Mouse (Mus musculus) MEL (cell line): ENCODE measurements at regions not wholly inside any gene's neighbourhood (a gene's known extent, or its start where the extent isn't known, plus 50 kb on each side); places are given as distances from the start of the nearest gene placed in this dataset.
A peak's percentile ranks its signal among the peaks of the same experiment; 100 is the strongest.

ENCODE experiments used
- DNase-seq: peaks from one replicate; pipeline ENCODE4 v3.0.0; 2011; ENCODE audit warnings: low read depth, low spot score
- H3K27ac ChIP-seq: 2 replicates; pipeline ENCODE4 v1.5.1; 2012; ENCODE audit warnings: low read depth, mild to moderate bottlenecking, control low read depth, low read length, moderate library complexity; ENCODE audit not compliant: control insufficient read depth
- H3K27me3 ChIP-seq, 2 experiments: fragments of 150-350 bp in 1 of 2; sonication (generic) in 1 of 2; 2 replicates each; pipeline ENCODE4 v1.6.1; 2012; ENCODE audit warnings: low read length in 2 of 2, mild to moderate bottlenecking in 2 of 2, improper control_type of control experiment in 1 of 2, moderate library complexity in 1 of 2; ENCODE audit not compliant: insufficient read depth in 2 of 2, control insufficient read depth in 1 of 2
- H3K36me3 ChIP-seq, 2 experiments: 2 replicates each; pipeline ENCODE4 v1.6.1; 2012 to 2014; ENCODE audit warnings: low read length in 2 of 2, improper control_type of control experiment in 1 of 2, inconsistent platforms in 1 of 2, mild to moderate bottlenecking in 1 of 2; ENCODE audit not compliant: insufficient read depth in 2 of 2, control insufficient read depth in 1 of 2
- H3K4me1 ChIP-seq, 2 experiments: fragments of 150-350 bp in 1 of 2; sonication (generic) in 1 of 2; 2 replicates each; pipeline ENCODE4 v1.6.1; 2012; ENCODE audit warnings: low read length in 2 of 2, improper control_type of control experiment in 1 of 2, mild to moderate bottlenecking in 1 of 2; ENCODE audit not compliant: insufficient read depth in 2 of 2, control insufficient read depth in 1 of 2
- H3K4me3 ChIP-seq, 2 experiments: fragments of 150-350 bp in 1 of 2; sonication (generic) in 1 of 2; 2 replicates each; pipeline ENCODE4 v1.5.1; 2012; ENCODE audit warnings: low read depth in 2 of 2, low read length in 2 of 2, mild to moderate bottlenecking in 2 of 2, moderate library complexity in 2 of 2, control low read depth in 1 of 2, improper control_type of control experiment in 1 of 2; ENCODE audit not compliant: control insufficient read depth in 1 of 2, insufficient read depth in 1 of 2
- H3K79me2 ChIP-seq: 2 replicates; pipeline ENCODE4 v1.6.1; 2012; ENCODE audit warnings: mild to moderate bottlenecking, low read length, moderate library complexity; ENCODE audit not compliant: control insufficient read depth, poor library complexity, insufficient read depth
- H3K9ac ChIP-seq: 2 replicates; pipeline ENCODE4 v1.6.1; 2012; ENCODE audit warnings: low read depth, mild to moderate bottlenecking, control low read depth, low read length, moderate library complexity; ENCODE audit not compliant: control insufficient read depth, poor library complexity, severe bottlenecking
- H3K9me3 ChIP-seq: fragments of 150-350 bp; sonication (generic); replicated peaks from 2 replicates; pipeline ENCODE4 v1.6.1; 2012; ENCODE audit warnings: mild to moderate bottlenecking, low read length, improper control_type of control experiment, moderate library complexity; ENCODE audit not compliant: insufficient read depth
- BHLHE40 ChIP-seq: IDR thresholded peaks from 2 replicates; pipeline ENCODE4 v1.6.1; 2012; ENCODE audit warnings: low read depth, mild to moderate bottlenecking, inconsistent platforms, low read length, improper control_type of control experiment, borderline replicate concordance
- CHD2 ChIP-seq: IDR thresholded peaks from 2 replicates; pipeline ENCODE4 v1.6.1; 2011; ENCODE audit warnings: low read length, improper control_type of control experiment
- CTCF ChIP-seq, 3 experiments: IDR thresholded peaks in 2 of 3; conservative IDR thresholded peaks in 1 of 3; 2 replicates each; pipeline ENCODE4 v1.5.1; 2011 to 2012; ENCODE audit warnings: low read length in 3 of 3, low read depth in 2 of 3, mild to moderate bottlenecking in 2 of 3, improper control_type of control experiment in 1 of 3, inconsistent platforms in 1 of 3, mixed read lengths in 1 of 3, moderate library complexity in 1 of 3; ENCODE audit not compliant: control insufficient read depth in 1 of 3, insufficient read depth in 1 of 3, poor library complexity in 1 of 3, severe bottlenecking in 1 of 3
- ELF1 ChIP-seq: IDR thresholded peaks from 2 replicates; pipeline ENCODE4 v1.6.1; 2014; ENCODE audit warnings: low read depth, mild to moderate bottlenecking, inconsistent platforms, low read length, improper control_type of control experiment, moderate library complexity
- GABPA ChIP-seq: IDR thresholded peaks from 2 replicates; pipeline ENCODE4 v1.6.1; 2012; ENCODE audit warnings: low read depth, mild to moderate bottlenecking, inconsistent platforms, low read length, improper control_type of control experiment, moderate library complexity
- HCFC1 ChIP-seq: IDR thresholded peaks from 2 replicates; pipeline ENCODE4 v1.6.1; 2012; ENCODE audit warnings: low read depth, mild to moderate bottlenecking, inconsistent platforms, low read length, improper control_type of control experiment, moderate library complexity
- JUND ChIP-seq: IDR thresholded peaks from 2 replicates; pipeline ENCODE4 v1.6.1; 2011; ENCODE audit warnings: low read depth, mild to moderate bottlenecking, improper control_type of control experiment, low read length
- KAT2A ChIP-seq: conservative IDR thresholded peaks from 2 replicates; pipeline ENCODE4 v1.6.1; 2012; ENCODE audit warnings: low read depth, low read length, improper control_type of control experiment, inconsistent platforms
- MAFK ChIP-seq: IDR thresholded peaks from 2 replicates; pipeline ENCODE4 v1.6.1; 2011; ENCODE audit warnings: low read depth, mild to moderate bottlenecking, low read length, improper control_type of control experiment, borderline replicate concordance
- MAX ChIP-seq: IDR thresholded peaks from 2 replicates; pipeline ENCODE4 v1.6.1; 2011; ENCODE audit warnings: low read length, improper control_type of control experiment
- MAZ ChIP-seq: IDR thresholded peaks from 2 replicates; pipeline ENCODE4 v1.6.1; 2012; ENCODE audit warnings: low read depth, mild to moderate bottlenecking, inconsistent platforms, low read length, improper control_type of control experiment
- MEF2A ChIP-seq: IDR thresholded peaks from 2 replicates; pipeline ENCODE4 v1.6.1; 2014; ENCODE audit warnings: low read depth, mild to moderate bottlenecking, inconsistent platforms, low read length, improper control_type of control experiment; ENCODE audit not compliant: poor library complexity, insufficient replicate concordance, severe bottlenecking; ENCODE audit errors: extremely low read depth
- MXI1 ChIP-seq: IDR thresholded peaks from 2 replicates; pipeline ENCODE4 v1.6.1; 2011; ENCODE audit warnings: mild to moderate bottlenecking, low read depth, low read length, improper control_type of control experiment
- MYB ChIP-seq: IDR thresholded peaks from 2 replicates; pipeline ENCODE4 v1.6.1; 2011; ENCODE audit warnings: mild to moderate bottlenecking, low read depth, low read length, improper control_type of control experiment
- MYC ChIP-seq: IDR thresholded peaks from 2 replicates; pipeline ENCODE4 v1.6.1; 2011; ENCODE audit warnings: low read depth, mild to moderate bottlenecking, low read length, improper control_type of control experiment, moderate library complexity
- NELFE ChIP-seq: IDR thresholded peaks from 2 replicates; pipeline ENCODE4 v1.6.1; 2011; ENCODE audit warnings: low read depth, low read length, improper control_type of control experiment
- NRF1 ChIP-seq: IDR thresholded peaks from 2 replicates; pipeline ENCODE4 v1.6.1; 2014; ENCODE audit warnings: low read depth, mild to moderate bottlenecking, inconsistent platforms, low read length, improper control_type of control experiment, moderate library complexity; ENCODE audit not compliant: poor library complexity, insufficient read depth, severe bottlenecking
- POLR2A ChIP-seq, 2 experiments: IDR thresholded peaks; 2 replicates each; pipeline ENCODE4 v1.6.1; 2011 to 2012; ENCODE audit warnings: low read length in 2 of 2, mild to moderate bottlenecking in 2 of 2, control low read depth in 1 of 2, improper control_type of control experiment in 1 of 2, low read depth in 1 of 2, moderate library complexity in 1 of 2; ENCODE audit not compliant: control insufficient read depth in 1 of 2, insufficient read depth in 1 of 2, poor library complexity in 1 of 2
- POLR2AphosphoS5 ChIP-seq: IDR thresholded peaks from 2 replicates; pipeline ENCODE4 v1.6.1; 2012; ENCODE audit warnings: low read depth, borderline replicate concordance, mild to moderate bottlenecking, inconsistent platforms, low read length, moderate library complexity, mixed read lengths
- RAD21 ChIP-seq: IDR thresholded peaks from 2 replicates; pipeline ENCODE4 v1.6.1; 2011; ENCODE audit warnings: mild to moderate bottlenecking, low read depth, low read length, improper control_type of control experiment
- RCOR1 ChIP-seq: IDR thresholded peaks from 2 replicates; pipeline ENCODE4 v1.6.1; 2012; ENCODE audit warnings: low read depth, mild to moderate bottlenecking, inconsistent platforms, low read length, improper control_type of control experiment
- SIN3A ChIP-seq: IDR thresholded peaks from 2 replicates; pipeline ENCODE4 v1.6.1; 2012; ENCODE audit warnings: low read length, improper control_type of control experiment, inconsistent platforms
- SMC3 ChIP-seq: IDR thresholded peaks from 2 replicates; pipeline ENCODE4 v1.6.1; 2011; ENCODE audit warnings: low read depth, low read length, improper control_type of control experiment
- TAL1 ChIP-seq: IDR thresholded peaks from 2 replicates; pipeline ENCODE4 v1.6.1; 2012; ENCODE audit warnings: mild to moderate bottlenecking, inconsistent platforms, low read length, moderate library complexity, mixed read lengths
- TBP ChIP-seq: IDR thresholded peaks from 2 replicates; pipeline ENCODE4 v1.8.0; 2011; ENCODE audit warnings: low read depth, low read length, improper control_type of control experiment
- UBTF ChIP-seq: IDR thresholded peaks from 2 replicates; pipeline ENCODE4 v1.6.1; 2012; ENCODE audit warnings: low read depth, mild to moderate bottlenecking, inconsistent platforms, low read length, improper control_type of control experiment, moderate library complexity, borderline replicate concordance; ENCODE audit not compliant: insufficient read depth
- USF1 ChIP-seq: IDR thresholded peaks from 2 replicates; pipeline ENCODE4 v1.6.1; 2014; ENCODE audit warnings: low read depth, mild to moderate bottlenecking, inconsistent platforms, low read length, improper control_type of control experiment, moderate library complexity
- USF2 ChIP-seq, 2 experiments: IDR thresholded peaks; 2 replicates each; pipeline ENCODE4 v1.6.1; 2011 to 2012; ENCODE audit warnings: improper control_type of control experiment in 2 of 2, low read length in 2 of 2, borderline replicate concordance in 1 of 2, inconsistent platforms in 1 of 2, low read depth in 1 of 2, mild to moderate bottlenecking in 1 of 2; ENCODE audit not compliant: insufficient read depth in 1 of 2
- ZC3H11A ChIP-seq: IDR thresholded peaks from 2 replicates; pipeline ENCODE4 v1.6.1; 2012; ENCODE audit warnings: low read depth, mild to moderate bottlenecking, inconsistent platforms, low read length, improper control_type of control experiment
- ZKSCAN1 ChIP-seq: IDR thresholded peaks from 2 replicates; pipeline ENCODE4 v1.6.1; 2012; ENCODE audit warnings: low read depth, mild to moderate bottlenecking, inconsistent platforms, low read length, improper control_type of control experiment, moderate library complexity
- ZMIZ1 ChIP-seq: IDR thresholded peaks from 2 replicates; pipeline ENCODE4 v1.6.1; 2012; ENCODE audit warnings: low read depth, mild to moderate bottlenecking, inconsistent platforms, low read length, improper control_type of control experiment, moderate library complexity
- ZNF384 ChIP-seq: IDR thresholded peaks from 2 replicates; pipeline ENCODE4 v1.6.1; 2012; ENCODE audit warnings: low read depth, mild to moderate bottlenecking, inconsistent platforms, low read length, improper control_type of control experiment

DNA sequence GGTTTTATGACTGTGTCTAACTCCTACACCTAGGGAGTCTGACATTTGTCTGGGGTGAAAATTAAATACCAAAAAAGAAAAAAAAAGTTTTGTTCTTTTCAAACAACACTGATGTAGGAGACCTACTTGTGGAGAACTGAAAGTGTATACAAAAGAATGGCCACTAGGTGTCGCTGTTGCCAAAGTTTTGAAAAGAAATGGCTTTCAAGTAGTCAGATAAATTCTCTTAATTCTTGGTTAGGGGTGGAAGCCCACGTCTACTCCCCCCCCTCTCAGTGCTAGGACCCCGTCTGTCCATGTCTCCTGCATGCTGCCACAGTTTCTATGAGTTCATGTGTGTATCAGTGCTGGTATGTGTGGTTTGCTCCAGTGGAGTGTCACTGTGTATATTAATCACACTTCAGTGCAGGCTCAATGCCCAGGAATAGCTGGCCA, 100.7 kb upstream of the Spred2 start:
- TF ChIP-seq TBP: no peak
- TF ChIP-seq MAX: no peak
- TF ChIP-seq MXI1: no peak
- no peak for TF ChIP-seq BHLHE40
- peak; percentile 97 for TF ChIP-seq RAD21
- no peak for TF ChIP-seq JUND
- no peak for TF ChIP-seq UBTF
- peak; percentile 82 for TF ChIP-seq ZC3H11A
- no peak for TF ChIP-seq NRF1
- TF ChIP-seq SMC3: peak; percentile 86
- TF ChIP-seq CHD2: no peak
- no peak for TF ChIP-seq MAZ
- no peak for TF ChIP-seq ZNF384
- TF ChIP-seq POLR2AphosphoS5: no peak
- no peak for TF ChIP-seq TAL1
- TF ChIP-seq HCFC1: no peak
- no peak for TF ChIP-seq NELFE
- TF ChIP-seq MYC: no peak
- no peak for TF ChIP-seq RCOR1
- TF ChIP-seq GABPA: no peak
- TF ChIP-seq KAT2A: no peak
- no peak for TF ChIP-seq MYB
- no peak for TF ChIP-seq MEF2A
- TF ChIP-seq SIN3A: peak; percentile 44; the same call in 1 of the 2 replicates
- TF ChIP-seq CTCF (IDR thresholded peaks at IDR 0.05 in 2 of 3, conservative IDR thresholded peaks at IDR 0.05 in 1 of 3; ENCODE audit: control insufficient read depth in 1 of 3, insufficient read depth in 1 of 3, low read depth in 2 of 3, low read length in 3 of 3, poor library complexity in 1 of 3, severe bottlenecking in 1 of 3): peak; percentile 44 to 94 (median 49)
- TF ChIP-seq ZKSCAN1: no peak
- TF ChIP-seq ZMIZ1: no peak
- no peak for TF ChIP-seq ELF1
- TF ChIP-seq POLR2A (IDR thresholded peaks at IDR 0.05; ENCODE audit: control insufficient read depth in 1 of 2, insufficient read depth in 1 of 2, low read depth in 1 of 2, low read length in 2 of 2, poor library complexity in 1 of 2): no peak
- no peak for TF ChIP-seq MAFK
- TF ChIP-seq USF2 (IDR thresholded peaks at IDR 0.05; ENCODE audit: borderline replicate concordance in 1 of 2, insufficient read depth in 1 of 2, low read depth in 1 of 2, low read length in 2 of 2): no peak
- no peak for TF ChIP-seq USF1
- DNase-seq: peak; percentile 89
- Histone ChIP-seq H3K36me3 (no peaks in the 10 kb centered on the region), H3K4me1 (peaks cover 0 to 3% of the 10 kb centered on the region in 2 experiments; a peak in 1 of 4 replicates), H3K79me2 (no peaks in the 10 kb centered on the region), H3K9ac (peak overlapping the region; percentile 32; the same call in 1 of the 2 replicates), H3K9me3 (no peaks in the 10 kb centered on the region), H3K4me3 (peak overlapping the region; percentile 24 to 36; a peak in 2 of 4 replicates), H3K27me3 (no peaks in the 10 kb centered on the region), H3K27ac (no peak overlapping the region)
